Mouse (Mus musculus) cerebral cortex, adult 2 months (tissue): ENCODE measurements around the gene Igf2bp3.

Experiments
- WGBS: fragments of 180-500 bp; shearing (Covaris S2); methylation state at CpG from one replicate; pipeline ENCODE4 v1.1.7; 2018; 5-methylcytosine and 5-hydroxymethylcytosine counted together

Igf2bp3 gene

DNA sequence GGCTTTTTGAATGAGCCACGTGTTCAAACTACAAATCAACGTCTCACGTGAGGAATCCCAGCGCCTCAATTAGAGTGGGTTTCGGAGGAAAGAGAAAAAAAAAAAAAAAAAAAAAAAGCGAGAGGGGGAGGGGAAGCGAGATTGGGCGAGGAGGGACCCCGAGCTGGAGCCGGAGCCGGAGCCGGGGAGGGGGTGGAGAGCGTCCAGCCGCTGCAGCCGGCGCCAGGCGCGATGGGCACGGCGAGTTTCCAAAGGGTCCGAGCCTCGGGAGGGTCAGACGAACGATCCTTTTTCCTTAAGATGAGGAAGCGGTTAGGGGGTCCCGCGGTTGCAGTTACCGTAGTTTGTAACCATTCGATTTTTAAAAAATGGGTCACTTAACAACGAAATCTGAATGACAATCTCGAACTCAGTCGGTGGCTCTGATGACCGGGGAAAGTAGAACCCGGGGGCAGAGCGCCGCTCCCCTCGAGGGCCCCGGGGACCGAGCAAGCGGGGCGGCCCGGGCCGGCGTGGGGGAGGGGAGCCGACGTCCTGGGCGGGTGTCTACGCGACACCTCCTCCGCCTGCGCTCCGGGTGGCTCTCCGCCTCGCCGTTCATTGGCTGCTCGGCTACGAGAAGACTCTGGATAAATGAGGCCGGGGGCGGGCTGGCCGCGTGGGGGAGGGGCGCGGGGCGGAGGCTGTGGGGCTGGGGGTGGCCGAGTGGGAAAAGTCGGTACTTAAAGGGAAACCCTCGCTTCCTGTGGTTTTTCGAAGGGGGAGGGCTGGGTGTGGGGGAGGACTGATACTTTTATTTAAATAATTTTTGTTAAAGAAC, at the start of gene Igf2bp3:
TSS of gene Igf2bp3 (minus strand) at position 30 of the 820 bp plus-strand sequence.
- WGBS = 1% methylated on average over 67 of the region's 68 CpGs

DNA sequence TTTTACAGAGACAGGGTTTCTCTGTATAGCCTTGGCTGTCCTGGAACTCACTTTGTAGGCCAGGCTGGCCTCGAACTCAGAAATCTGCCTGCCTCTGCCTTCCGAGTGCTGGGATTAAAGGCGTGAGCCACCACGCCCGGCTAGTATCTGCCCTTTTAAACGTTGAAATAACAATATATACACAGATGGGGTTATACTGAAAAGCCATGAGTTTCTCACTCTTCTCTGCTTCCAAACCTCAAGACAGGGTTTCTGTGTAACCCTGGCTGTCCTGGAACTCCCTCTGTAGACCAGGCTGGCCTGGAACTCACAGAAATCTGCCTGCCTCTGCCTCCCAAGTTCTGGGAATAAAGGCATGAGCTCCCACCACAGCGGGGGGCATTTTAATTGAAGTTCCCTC, 49.7 kb upstream of the Igf2bp3 start:
- WGBS = 86% methylated on average over 7 of the region's 7 CpGs

DNA sequence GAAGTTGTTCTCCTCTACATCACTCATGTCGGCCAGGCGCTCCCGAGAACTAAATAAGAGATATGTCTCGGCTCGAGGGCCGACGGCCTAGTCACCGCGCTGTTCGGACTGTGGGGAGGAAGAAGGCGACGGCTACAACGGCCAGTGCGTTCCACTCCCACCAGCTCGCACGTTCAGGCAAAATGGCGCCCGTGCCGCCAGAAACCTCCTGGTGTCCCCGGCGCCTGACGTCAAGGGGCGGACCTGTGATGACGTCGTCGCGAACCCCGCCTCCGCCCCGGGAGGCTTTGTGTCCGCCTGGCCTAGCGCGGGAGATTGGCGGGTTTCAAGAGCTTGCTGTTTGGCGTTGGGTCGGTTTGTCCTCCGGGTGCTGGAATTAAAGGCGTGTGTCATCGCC, 49.1 kb upstream of the Igf2bp3 start, which contains the start of gene Tra2a:
TSS of gene Tra2a (minus strand) at position 187 of the 397 bp plus-strand sequence.
- under 1% methylated on average over 39 of the region's 39 CpGs for WGBS

- WGBS = under 1% methylated on average over 69 of the region's 71 CpGs
Observed at GRCm38 (mm10) chr6:49263081-49263846, 48.5 kb upstream of the Igf2bp3 start.

GRCm38 (mm10) chr6:49262421-49262820, 47.7 kb upstream of the Igf2bp3 start:
- WGBS = under 1% methylated on average over 9 of the region's 9 CpGs

DNA sequence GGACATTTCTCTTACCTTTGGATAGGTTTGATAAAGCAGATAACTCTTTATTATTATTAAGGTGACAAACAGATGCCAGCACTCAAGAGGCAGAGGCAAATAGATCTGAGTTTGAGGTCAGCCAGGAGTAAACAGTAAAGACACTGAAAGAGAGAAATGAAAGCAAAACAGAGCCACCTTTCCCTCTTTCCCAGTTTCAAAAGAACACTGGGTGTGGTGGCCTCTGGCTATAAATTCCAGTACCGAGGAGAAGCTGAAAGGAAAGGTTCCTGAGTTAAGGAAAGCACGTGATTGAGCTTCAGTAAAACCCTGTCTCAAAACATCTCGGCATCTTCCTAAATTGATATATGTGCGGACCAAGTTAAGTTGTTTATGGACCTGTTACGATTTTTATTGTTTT, 45.0 kb upstream of the Igf2bp3 start:
- 60% methylated on average over 5 of the region's 5 CpGs for WGBS

DNA sequence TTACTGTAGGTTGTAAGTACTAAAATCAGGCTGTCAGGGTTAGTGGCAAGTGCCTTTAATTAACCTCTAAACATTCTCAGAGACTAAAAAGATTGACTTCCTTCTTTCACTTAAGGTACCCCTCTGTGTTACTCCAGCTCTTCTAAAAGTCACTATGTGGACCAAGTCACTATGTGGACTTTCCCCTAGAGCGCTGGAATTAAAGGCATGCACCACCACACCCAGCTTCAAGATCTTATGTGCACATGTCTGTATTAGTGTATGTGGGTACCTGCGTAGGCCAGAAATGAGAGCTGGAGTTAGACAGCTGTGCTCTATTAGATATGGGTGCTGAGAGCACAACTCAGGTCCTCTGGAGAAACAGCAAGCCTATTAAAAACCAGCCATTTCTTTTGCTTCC, 43.1 kb upstream of the Igf2bp3 start:
- over 99% methylated on average over 2 of the region's 2 CpGs for WGBS

GRCm38 (mm10) chr6:49252207-49252606, 37.5 kb upstream of the Igf2bp3 start:
- WGBS = 95% methylated on average over 8 of the region's 8 CpGs

DNA sequence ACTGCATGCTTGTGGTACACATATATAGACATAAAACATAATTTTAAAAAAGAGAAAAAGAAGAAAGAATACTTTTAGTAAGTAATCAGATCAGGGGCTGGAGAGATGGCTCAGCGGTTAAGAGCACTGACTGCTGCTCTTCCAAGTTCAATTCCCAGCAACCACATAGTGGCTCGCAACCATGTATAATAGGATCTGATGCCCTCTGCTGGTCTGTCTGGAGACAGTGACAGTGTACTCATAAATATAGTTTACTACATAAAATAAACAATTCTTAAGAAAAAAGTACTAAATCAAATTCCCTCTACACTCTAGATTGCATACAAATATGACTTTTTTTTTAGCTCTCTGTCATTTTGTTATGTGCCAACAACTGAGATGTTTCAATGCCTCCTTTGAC, 36.4 kb upstream of the Igf2bp3 start:
- 96% methylated on average over 2 of the region's 2 CpGs for WGBS

DNA sequence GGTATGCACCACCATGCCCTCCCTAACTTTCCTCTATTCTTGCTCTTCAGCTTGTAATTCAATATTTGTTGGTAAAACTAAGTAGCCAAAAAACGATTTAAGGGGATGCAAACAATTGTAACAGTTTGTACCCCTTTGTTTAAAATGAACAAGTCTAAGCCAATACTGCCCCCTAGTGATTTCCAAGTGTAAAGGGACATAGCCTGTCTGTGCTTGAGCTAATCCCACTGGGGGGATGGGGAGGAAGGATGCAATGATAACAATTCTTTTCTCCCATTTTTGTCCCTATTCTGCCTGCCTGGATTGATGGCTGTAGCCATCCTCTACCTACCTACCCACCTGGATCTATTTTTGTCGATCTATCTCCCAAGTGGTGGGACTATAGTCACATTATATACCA, 32.5 kb upstream of the Igf2bp3 start:
- WGBS = 49% methylated on average over 2 of the region's 2 CpGs

DNA sequence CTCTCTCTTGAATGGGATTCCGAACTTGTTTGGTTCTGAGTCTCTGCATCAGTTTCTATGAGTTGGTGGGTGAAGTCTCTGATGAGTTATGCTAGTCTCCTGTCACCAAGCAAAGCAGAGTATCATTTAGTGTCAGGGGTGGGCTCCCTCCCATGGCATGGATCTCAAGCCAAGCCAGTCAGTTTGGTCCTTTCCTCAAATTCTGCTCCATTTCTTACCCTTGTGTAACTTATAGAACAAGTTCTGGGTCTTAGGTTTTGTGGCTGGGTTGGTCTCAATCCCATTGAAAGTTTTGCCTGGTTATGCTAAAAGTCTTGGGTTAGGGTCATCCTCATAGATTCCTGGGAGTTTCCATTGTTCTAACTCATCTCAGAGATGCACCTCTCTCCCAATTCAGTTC, 27.6 kb upstream of the Igf2bp3 start:
- 96% methylated on average over 1 of the region's 1 CpGs for WGBS

DNA sequence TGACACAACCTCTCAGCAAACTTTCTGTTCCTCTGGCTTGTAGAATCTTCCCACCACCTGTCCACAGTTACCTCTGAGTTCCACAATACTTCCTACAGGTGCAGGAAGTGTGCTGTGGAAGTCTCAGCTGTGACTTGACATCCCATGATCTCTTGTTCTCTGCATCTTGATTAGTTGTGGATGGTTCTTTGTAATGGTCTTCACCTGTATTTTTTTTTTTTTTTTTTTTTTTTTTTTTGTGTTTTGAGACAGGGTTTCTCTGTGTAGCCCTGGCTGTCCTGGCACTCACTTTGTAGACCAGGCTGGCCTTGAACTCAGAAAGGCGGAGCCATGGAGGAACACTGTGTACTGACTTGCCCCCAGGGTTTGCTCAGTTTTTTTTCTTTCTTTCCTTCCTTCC, 26.8 kb upstream of the Igf2bp3 start:
- 83% methylated on average over 1 of the region's 1 CpGs for WGBS

- WGBS = 66% methylated on average over 9 of the region's 9 CpGs
Observed at GRCm38 (mm10) chr6:49236331-49236730, 21.6 kb upstream of the Igf2bp3 start.

DNA sequence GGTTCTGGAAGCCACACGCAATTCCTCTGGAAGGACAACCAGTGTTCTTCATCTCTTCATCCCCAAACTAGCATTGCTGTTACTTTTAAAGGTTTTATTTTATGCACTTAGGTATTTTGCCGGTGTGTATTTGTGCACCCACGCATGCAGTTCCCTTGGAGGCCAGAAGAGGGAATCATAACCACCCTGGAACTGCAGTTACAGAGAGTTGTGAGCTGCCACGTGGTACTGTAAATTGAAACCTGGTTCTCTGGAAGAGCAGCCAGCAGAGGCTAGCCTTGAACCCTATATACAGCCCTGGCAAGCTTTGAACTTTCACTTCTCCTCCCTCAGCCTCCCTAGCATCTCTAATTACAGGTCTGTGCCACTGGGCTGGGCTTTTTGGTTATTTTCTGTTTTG, 18.6 kb upstream of the Igf2bp3 start:
- 59% methylated on average over 4 of the region's 4 CpGs for WGBS

- WGBS = 13% methylated on average over 7 of the region's 7 CpGs
Observed at GRCm38 (mm10) chr6:49228126-49228679, 13.4 kb upstream of the Igf2bp3 start.

DNA sequence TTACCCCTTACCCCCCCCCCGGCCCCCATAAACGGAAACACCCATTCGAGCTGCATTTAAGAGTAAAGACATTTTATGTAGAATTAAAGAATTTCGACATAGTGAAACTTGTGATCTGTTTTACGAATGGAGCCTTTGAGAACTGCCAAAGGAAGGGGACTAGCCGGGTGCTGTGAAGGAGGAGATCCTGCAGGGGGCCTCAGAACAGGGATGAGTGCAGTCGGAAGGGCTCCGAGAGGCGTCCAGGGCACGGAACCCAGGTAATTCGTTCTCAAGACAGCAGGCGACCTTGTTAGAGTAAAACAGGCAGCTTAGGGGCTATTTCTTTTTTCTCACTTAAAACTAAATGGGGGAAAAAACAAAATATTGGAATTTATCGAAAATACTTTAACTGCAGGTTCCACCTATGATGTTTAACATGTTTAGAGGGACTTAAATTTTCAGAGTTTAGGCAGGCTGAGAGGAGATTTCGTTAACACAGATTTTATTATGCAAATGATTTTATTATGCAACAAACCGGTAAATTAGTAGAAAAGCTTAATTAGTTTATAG, 12.5 kb upstream of the Igf2bp3 start:
- WGBS = 6% methylated on average over 15 of the region's 15 CpGs

GRCm38 (mm10) chr6:49225728-49226123, 11.0 kb upstream of the Igf2bp3 start:
- 94% methylated on average over 3 of the region's 3 CpGs for WGBS

GRCm38 (mm10) chr6:49224923-49225727, 10.4 kb upstream of the Igf2bp3 start:
- 78% methylated on average over 11 of the region's 11 CpGs for WGBS

- 15% methylated on average over 7 of the region's 7 CpGs for WGBS
Observed at GRCm38 (mm10) chr6:49221906-49222305, 7.1 kb upstream of the Igf2bp3 start.

DNA sequence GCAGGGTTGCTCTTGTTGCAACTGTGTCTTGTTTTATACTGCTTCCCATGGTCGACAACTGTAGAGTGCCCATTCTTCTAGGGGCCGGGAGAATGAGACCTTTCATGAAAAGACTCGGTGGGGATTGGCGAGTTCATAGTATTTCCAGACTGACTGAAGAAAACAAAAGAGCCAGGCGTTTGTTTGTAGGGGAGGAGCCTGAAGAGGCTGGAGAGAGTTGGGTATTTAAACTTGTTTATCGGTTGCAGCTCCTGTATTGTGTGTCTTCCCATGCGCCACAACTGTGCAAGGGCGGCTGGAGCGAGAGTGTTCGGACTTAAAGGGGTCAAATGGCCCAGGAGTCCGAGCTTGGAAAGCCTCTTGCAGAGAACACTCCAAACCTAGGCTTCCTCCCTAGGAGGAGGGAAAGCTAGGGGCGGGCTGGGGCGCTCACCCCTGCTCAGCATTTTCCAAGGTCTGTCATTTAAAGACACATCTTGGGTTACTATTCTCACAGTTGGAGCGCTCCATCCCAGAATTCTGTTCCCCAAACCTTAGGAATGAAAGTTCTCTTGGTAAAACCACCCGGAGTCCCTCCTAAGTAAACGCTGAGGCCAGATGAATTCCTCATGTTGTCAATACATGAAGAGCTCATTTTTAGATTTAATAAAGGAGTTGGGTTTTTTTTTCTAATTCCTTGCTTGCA, 5.3 kb upstream of the Igf2bp3 start:
- 15% methylated on average over 16 of the region's 16 CpGs for WGBS
